16 mouse cellular contexts compared by ENCODE assay signal in the genomic region with DNA sequence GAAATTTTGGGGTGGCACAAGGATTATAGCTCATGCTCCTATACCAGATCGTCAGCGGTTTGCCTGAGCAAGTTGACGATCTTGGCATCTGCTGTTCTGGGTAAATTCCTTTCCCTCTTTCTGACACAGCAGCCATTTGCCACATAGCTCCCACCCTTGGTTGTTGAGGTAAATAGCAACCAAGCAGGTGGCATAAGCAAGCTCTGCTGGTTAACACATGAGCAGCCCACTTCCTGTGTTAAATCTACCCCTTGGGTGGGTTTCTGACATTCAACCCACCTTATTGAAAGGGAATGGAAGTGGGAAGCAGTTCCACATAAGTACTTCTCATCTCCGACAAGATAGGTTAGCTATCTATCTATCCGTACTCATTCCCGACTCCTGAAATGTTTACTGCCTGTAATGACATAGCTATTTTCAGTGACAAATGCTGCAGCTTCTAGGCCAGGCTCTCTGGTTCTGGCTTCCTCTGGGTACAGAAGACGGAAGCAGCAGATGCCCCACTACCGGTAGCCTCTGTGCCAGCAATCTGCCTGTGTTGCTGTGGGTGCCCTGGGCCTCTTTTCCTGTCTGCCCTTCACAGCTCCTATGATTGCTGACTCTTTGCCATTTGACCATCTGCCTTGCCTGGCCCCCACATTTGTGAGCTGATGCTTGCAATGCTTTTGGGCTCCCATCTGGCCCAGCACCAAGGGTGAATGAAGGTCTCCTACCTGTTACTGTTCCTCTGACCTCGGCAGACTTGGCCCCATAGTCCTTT. TPM values are rescaled to one million over a fixed set of nuclear protein-coding genes. Genes with fewer than 3 reads are reported as not detected.
DNase-seq lines count a peak whose midpoint lies in the region; ATAC-seq lines count a peak whose summit lies in the region.
"Had no signal": no experiment of that assay in that cellular context is flagged by ENCODE, and none has a peak within 500 bp of the region (broad histone marks: within the 10 kb centered on the region; RNA-seq: fewer than 3 reads in every experiment).

No protein-coding gene starts in this region.

- no peaks in the 10 kb centered on the region for H3K9me3 ChIP-seq in liver, embryonic 12.5 days (replicated peaks)
- no peaks in the 10 kb centered on the region for H3K9me3 ChIP-seq in intestine, embryonic 15.5 days
- H3K9me3 ChIP-seq: G1E; hindbrain, embryonic 15.5 days; liver, embryonic 13.5 days had no signal

- H3K4me2 ChIP-seq in liver, embryonic 12.5 days, result no peak overlapping the region
- no peak overlapping the region for H3K4me2 ChIP-seq in intestine, embryonic 15.5 days (replicated peaks)
- H3K4me2 ChIP-seq: hindbrain, embryonic 15.5 days; liver, embryonic 13.5 days had no signal

- intact Hi-C loops in left cerebral cortex, postnatal 4 days (cut with DNase I), result no loop called here

- H3K36me3 ChIP-seq in liver, embryonic 12.5 days, result no peaks in the 10 kb centered on the region
- H3K36me3 ChIP-seq in intestine, embryonic 15.5 days, result no peaks in the 10 kb centered on the region
- H3K36me3 ChIP-seq: G1E; hindbrain, embryonic 15.5 days; liver, embryonic 13.5 days had no signal

- DNase-seq in left cerebral cortex, postnatal 4 days, result peak; percentile 43
- no peak for DNase-seq in left cerebral cortex, adult 9 months (ENCODE audit: low spot score in 2 of 2)
- peak; percentile 90 for DNase-seq in cerebellum, adult 11 months
- DNase-seq in induced T-regulatory cell, adult 2 months (ENCODE audit: low read depth), result peak; percentile 46
- DNase-seq in thymus, postnatal 14 days, result peak; percentile 79
- DNase-seq in right cerebral cortex, postnatal 14 days, result no peak
- DNase-seq: adrenal gland, postnatal 10 days; gastrocnemius, adult 2 months; liver, embryonic 13.5 days had no signal

- H3K27me3 ChIP-seq in liver, embryonic 12.5 days (replicated peaks), result no peaks in the 10 kb centered on the region
- H3K27me3 ChIP-seq in intestine, embryonic 15.5 days (replicated peaks), result no peaks in the 10 kb centered on the region
- H3K27me3 ChIP-seq: hindbrain, embryonic 15.5 days; liver, embryonic 13.5 days had no signal

- H3K27ac ChIP-seq in liver, embryonic 12.5 days, result no peak overlapping the region
- H3K27ac ChIP-seq in intestine, embryonic 15.5 days, result no peak overlapping the region
- H3K27ac ChIP-seq: gastrocnemius, adult 2 months; hindbrain, embryonic 15.5 days; liver, embryonic 13.5 days had no signal

- no peak overlapping the region for H3K4me3 ChIP-seq in liver, embryonic 12.5 days
- H3K4me3 ChIP-seq in intestine, embryonic 15.5 days (replicated peaks), result no peak overlapping the region
- H3K4me3 ChIP-seq: gastrocnemius, adult 2 months; hindbrain, embryonic 15.5 days; liver, embryonic 13.5 days had no signal

- H3K9ac ChIP-seq in liver, embryonic 12.5 days, result no peak overlapping the region
- no peak overlapping the region for H3K9ac ChIP-seq in intestine, embryonic 15.5 days
- H3K9ac ChIP-seq: hindbrain, embryonic 15.5 days; liver, embryonic 13.5 days had no signal

- 76% methylated on average over 9 of the region's 9 CpGs for WGBS in liver, embryonic 12.5 days (ENCODE audit: insufficient replicate concordance)
- WGBS in intestine, embryonic 15.5 days, result 75% methylated on average over 9 of the region's 9 CpGs

- H3K4me1 ChIP-seq in liver, embryonic 12.5 days, result peaks cover 3% of the 10 kb centered on the region; the same call in 1 of the 2 replicates
- 0 out of 2 replicates have a peak, but pooled peaks cover 1% of the 10 kb centered on the region for H3K4me1 ChIP-seq in intestine, embryonic 15.5 days (replicated peaks)
- H3K4me1 ChIP-seq: liver, embryonic 13.5 days had no signal

- no peak for ATAC-seq in liver, embryonic 12.5 days
- ATAC-seq in intestine, embryonic 15.5 days, result no peak
- ATAC-seq: midbrain, embryonic 16.5 days had no signal

RNA-seq across cellular contexts. Expression of a gene that starts 5.9 kb away (rescaled TPM):
- total RNA-seq in left cerebral cortex, postnatal 4 days (2021), result 10 to 100 TPM; 43.9 to 49.8 TPM
- 66.3 and 66.5 TPM in 2 replicates for polyA plus RNA-seq in liver, embryonic 12.5 days (2016; fragmentation: Nextera tagmentation; extraction: Ambion mirVana)
- polyA plus RNA-seq in intestine, embryonic 15.5 days (2015; fragmentation: Nextera tagmentation; extraction: Ambion mirVana), result 82.7 and 83.4 TPM in 2 replicates

RNA-seq across cellular contexts. Expression of a gene that starts 19.1 kb away (rescaled TPM):
- 10 to 100 TPM; 83.4 to 92.0 TPM for total RNA-seq in left cerebral cortex, postnatal 4 days (2021)
- polyA plus RNA-seq in liver, embryonic 12.5 days (2016; fragmentation: Nextera tagmentation; extraction: Ambion mirVana), result not detected in 2 replicates
- 0.20 and 0.25 TPM in 2 replicates for polyA plus RNA-seq in intestine, embryonic 15.5 days (2015; fragmentation: Nextera tagmentation; extraction: Ambion mirVana)

RNA-seq across cellular contexts. Expression of a gene that starts 29.5 kb away (rescaled TPM):
- under 1 TPM; 0.14 to 0.18 TPM for total RNA-seq in left cerebral cortex, postnatal 4 days (2021)
- polyA plus RNA-seq in liver, embryonic 12.5 days (2016; fragmentation: Nextera tagmentation; extraction: Ambion mirVana), result 2.6 and 3.4 TPM in 2 replicates
- polyA plus RNA-seq in intestine, embryonic 15.5 days (2015; fragmentation: Nextera tagmentation; extraction: Ambion mirVana), result 7.6 TPM in 2 replicates
- total RNA-seq: G1E had no signal
- polyA plus RNA-seq: G1E had no signal

RNA-seq across cellular contexts. Expression of a gene that starts 56.5 kb away (rescaled TPM):
- not detected for total RNA-seq in left cerebral cortex, postnatal 4 days (2021)
- not detected in 2 replicates for polyA plus RNA-seq in liver, embryonic 12.5 days (2016; fragmentation: Nextera tagmentation; extraction: Ambion mirVana)
- not detected in 2 replicates for polyA plus RNA-seq in intestine, embryonic 15.5 days (2015; fragmentation: Nextera tagmentation; extraction: Ambion mirVana)
- total RNA-seq: gastrocnemius, adult 2 months; layer of hippocampus, postnatal 14 days had no signal
- polyA plus RNA-seq: embryonic facial prominence, embryonic 14.5 days; G1E; hindbrain, embryonic 15.5 days; liver, embryonic 13.5 days; midbrain, embryonic 16.5 days had no signal

RNA-seq across cellular contexts. Expression of a gene that starts 57.1 kb away (rescaled TPM):
- 1 to 10 TPM; 6.6 to 7.7 TPM for total RNA-seq in left cerebral cortex, postnatal 4 days (2021)
- polyA plus RNA-seq in liver, embryonic 12.5 days (2016; fragmentation: Nextera tagmentation; extraction: Ambion mirVana), result 0.12 TPM in 1 of 2 replicates, not detected in the other
- polyA plus RNA-seq in intestine, embryonic 15.5 days (2015; fragmentation: Nextera tagmentation; extraction: Ambion mirVana), result 0.13 and 0.20 TPM in 2 replicates
- polyA plus RNA-seq: G1E; liver, embryonic 13.5 days had no signal

Comparison
In these comparisons a context has a peak if more than half of its experiments do, and no peak if none do; other contexts are left out.
1. DNase-seq: peak in left cerebral cortex, postnatal 4 days (single experiment), cerebellum, adult 11 months (single experiment), induced T-regulatory cell, adult 2 months (single experiment) and thymus, postnatal 14 days (single experiment); none in left cerebral cortex, adult 9 months (0 of 2) and right cerebral cortex, postnatal 14 days (single experiment).